Mouse (Mus musculus): ENCODE results near the gene Ambra1. TPM values are rescaled to one million over a fixed set of nuclear protein-coding genes. Genes with fewer than 3 reads are reported as not detected.
A peak's percentile ranks its signal among the peaks of the same experiment; 100 is the strongest.
"Not testable (repeated sequence)": the region's sequence is repeated elsewhere in the genome, so short reads cannot be mapped to it uniquely, and the experiment has no call there.

Gene Ambra1
- polyA plus RNA-seq, 1 experiment from 2014 or later: 17.9 TPM

DNA sequence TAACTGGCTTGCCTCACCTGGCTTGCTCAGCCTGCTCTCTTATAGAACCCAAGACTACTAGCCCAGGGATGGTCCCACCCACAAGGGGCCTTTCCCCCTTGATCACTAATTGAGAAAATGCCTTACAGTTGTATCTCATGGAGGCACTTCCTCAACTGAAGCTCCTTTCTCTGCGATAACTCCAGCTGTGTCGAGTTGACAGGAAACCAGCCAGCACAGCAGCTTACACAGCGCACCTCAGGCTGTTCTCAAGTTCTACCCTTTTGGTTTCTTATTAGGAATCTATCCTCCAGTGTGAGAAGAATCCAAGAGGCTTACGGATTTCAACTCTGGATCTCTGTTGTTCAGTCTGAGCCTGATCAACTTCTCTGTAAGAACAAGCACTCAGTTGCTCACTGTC lies 4.5 kb upstream of the Ambra1 start:
- DNase-seq (ENCODE audit: low spot score, missing footprints); H3K9ac ChIP-seq (ENCODE audit: low read length); H3K9me3 ChIP-seq (ENCODE audit: control insufficient read depth, low read length); H3K4me1 ChIP-seq (ENCODE audit: control insufficient read depth, insufficient read depth, low read length); H3K36me3 ChIP-seq (ENCODE audit: control insufficient read depth, insufficient read depth, low read length); ATAC-seq (ENCODE audit: low FRiP score); H3K27me3 ChIP-seq (ENCODE audit: control insufficient read depth, insufficient read depth, low read length); H3K4me3 ChIP-seq (ENCODE audit: low read depth, low read length); H3K27ac ChIP-seq (ENCODE audit: low read depth, low read length); H3K4me2 ChIP-seq: not testable (repeated sequence)
- WGBS: 52% methylated on average over 4 of the region's 4 CpGs

DNA sequence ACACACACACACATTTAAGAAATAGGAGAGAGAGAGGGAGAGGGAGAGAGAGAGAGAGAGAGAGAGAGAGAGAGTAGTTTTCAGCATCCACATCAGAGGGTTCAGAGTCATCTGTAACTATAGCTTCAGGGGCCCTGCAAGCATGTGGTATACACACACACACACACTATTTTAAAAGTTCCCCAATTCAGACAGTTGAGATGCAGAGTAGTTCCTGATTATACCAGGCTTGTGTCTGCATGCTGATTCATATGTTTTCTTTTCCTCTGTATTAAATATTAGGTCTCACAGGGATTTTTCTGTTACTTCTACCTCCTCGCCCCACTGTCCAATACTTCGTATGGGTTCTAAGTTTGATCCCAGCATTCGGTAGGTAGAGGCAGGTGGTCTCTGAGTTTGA lies 2.9 kb upstream of the Ambra1 start:
- H3K9me3 ChIP-seq (ENCODE audit: control insufficient read depth, low read length): no peaks in the 10 kb centered on the region
- no peak overlapping the region for H3K4me3 ChIP-seq (ENCODE audit: low read depth, low read length)
- H3K36me3 ChIP-seq (ENCODE audit: control insufficient read depth, insufficient read depth, low read length): no peaks in the 10 kb centered on the region
- H3K4me2 ChIP-seq: no peak overlapping the region
- peaks cover 3% of the 10 kb centered on the region; the same call in 1 of the 2 replicates for H3K4me1 ChIP-seq (ENCODE audit: control insufficient read depth, insufficient read depth, low read length)
- DNase-seq (ENCODE audit: low spot score, missing footprints) (no peak), ATAC-seq (ENCODE audit: low FRiP score) (no peak)
- WGBS: 87% methylated on average over 3 of the region's 3 CpGs
- H3K27me3 ChIP-seq (ENCODE audit: control insufficient read depth, insufficient read depth, low read length): no peaks in the 10 kb centered on the region
- no peak overlapping the region for H3K9ac ChIP-seq (ENCODE audit: low read length)
- H3K27ac ChIP-seq (ENCODE audit: low read depth, low read length): no peak overlapping the region

DNA sequence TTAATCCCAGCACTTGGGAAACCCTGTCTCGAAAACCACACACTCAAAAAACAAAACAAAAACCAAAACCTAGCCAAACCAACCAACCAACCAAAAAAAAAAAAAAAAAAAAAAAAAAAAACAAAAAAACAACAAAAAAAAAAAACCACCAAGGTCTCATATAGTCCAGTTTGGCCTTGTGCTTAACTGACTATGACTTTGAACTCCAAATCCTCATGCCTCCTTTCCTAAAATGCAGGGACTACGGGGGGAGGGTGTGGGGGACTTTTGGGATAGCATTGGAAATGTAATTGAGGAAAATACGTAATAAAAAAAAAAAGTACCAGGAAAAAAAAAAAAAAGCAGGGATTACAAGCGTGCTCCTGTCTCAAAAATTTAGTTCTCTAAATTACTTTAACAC lies 363 bp upstream of the Ambra1 start:
- no peaks in the 10 kb centered on the region for H3K27me3 ChIP-seq (ENCODE audit: control insufficient read depth, insufficient read depth, low read length)
- DNase-seq (ENCODE audit: low spot score, missing footprints) (no peak), ATAC-seq (ENCODE audit: low FRiP score) (peak; percentile 20; the same call in 1 of the 2 replicates)
- H3K36me3 ChIP-seq (ENCODE audit: control insufficient read depth, insufficient read depth, low read length): no peaks in the 10 kb centered on the region
- 23% methylated on average over 4 of the region's 4 CpGs for WGBS
- H3K4me3 ChIP-seq (ENCODE audit: low read depth, low read length): peak overlapping the region; percentile 90
- peaks cover 3% of the 10 kb centered on the region; the same call in 1 of the 2 replicates for H3K4me1 ChIP-seq (ENCODE audit: control insufficient read depth, insufficient read depth, low read length)
- H3K27ac ChIP-seq (ENCODE audit: low read depth, low read length): no peak overlapping the region
- H3K4me2 ChIP-seq: peak overlapping the region; percentile 34; the same call in 1 of the 2 replicates
- H3K9ac ChIP-seq (ENCODE audit: low read length): peak overlapping the region; percentile 39; the same call in 1 of the 2 replicates
- H3K9me3 ChIP-seq (ENCODE audit: control insufficient read depth, low read length): no peaks in the 10 kb centered on the region

DNA sequence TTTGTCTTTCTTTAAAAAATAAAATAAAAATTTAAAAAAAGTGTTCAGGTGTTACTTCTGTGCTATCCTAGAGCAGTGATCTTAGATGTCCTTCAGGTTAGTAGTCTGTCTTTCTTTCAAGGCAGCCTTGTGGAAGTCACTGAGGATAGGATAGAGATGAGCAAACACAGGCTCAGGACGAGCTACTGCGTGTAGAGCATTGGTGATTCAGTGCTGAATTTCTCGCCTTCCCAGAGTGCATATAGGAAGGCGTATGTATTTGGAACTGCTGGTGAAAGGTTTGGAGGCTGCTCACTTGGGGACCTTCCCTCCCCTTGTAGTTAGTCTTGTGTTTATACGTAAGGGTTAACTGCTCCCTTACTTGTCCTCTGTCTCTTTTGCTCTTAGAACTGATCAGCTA lies 5.3 kb downstream of the Ambra1 start:
- DNase-seq (ENCODE audit: low spot score, missing footprints) (no peak), ATAC-seq (ENCODE audit: low FRiP score) (no peak)
- WGBS: 94% methylated on average over 5 of the region's 5 CpGs
- Histone ChIP-seq H3K9me3 (ENCODE audit: control insufficient read depth, low read length) (no peaks in the 10 kb centered on the region), H3K4me3 (ENCODE audit: low read depth, low read length) (no peak overlapping the region), H3K27ac (ENCODE audit: low read depth, low read length) (no peak overlapping the region), H3K36me3 (ENCODE audit: control insufficient read depth, insufficient read depth, low read length) (no peaks in the 10 kb centered on the region), H3K4me1 (ENCODE audit: control insufficient read depth, insufficient read depth, low read length) (peaks cover 3% of the 10 kb centered on the region; the same call in 1 of the 2 replicates), H3K27me3 (ENCODE audit: control insufficient read depth, insufficient read depth, low read length) (no peaks in the 10 kb centered on the region), H3K4me2 (no peak overlapping the region), H3K9ac (ENCODE audit: low read length) (no peak overlapping the region)

DNA sequence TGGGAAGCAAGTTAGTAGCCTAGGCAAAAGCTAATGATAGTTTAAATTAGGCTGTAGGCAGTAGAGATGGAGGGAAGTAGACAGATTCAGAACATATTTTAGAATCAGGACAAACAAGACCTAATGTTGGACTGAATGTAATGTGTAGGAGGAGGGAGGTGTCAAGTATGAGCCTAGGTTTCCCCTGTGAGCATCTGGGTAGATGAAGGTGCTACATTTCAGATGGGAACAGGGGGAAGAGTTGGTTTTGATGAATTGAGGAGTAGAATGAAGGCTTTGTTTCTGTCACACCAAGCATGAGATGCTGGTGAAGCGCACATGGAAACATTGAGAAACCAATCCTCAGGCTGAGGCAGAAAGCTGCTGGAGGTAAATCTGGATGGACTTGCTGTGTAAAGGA lies 9.7 kb downstream of the Ambra1 start:
- 98% methylated on average over 1 of the region's 1 CpGs for WGBS
- Histone ChIP-seq H3K4me1 (ENCODE audit: control insufficient read depth, insufficient read depth, low read length) (no peaks in the 10 kb centered on the region), H3K9ac (ENCODE audit: low read length) (no peak overlapping the region), H3K27ac (ENCODE audit: low read depth, low read length) (no peak overlapping the region), H3K9me3 (ENCODE audit: control insufficient read depth, low read length) (no peaks in the 10 kb centered on the region), H3K4me3 (ENCODE audit: low read depth, low read length) (no peak overlapping the region), H3K4me2 (no peak overlapping the region), H3K36me3 (ENCODE audit: control insufficient read depth, insufficient read depth, low read length) (no peaks in the 10 kb centered on the region), H3K27me3 (ENCODE audit: control insufficient read depth, insufficient read depth, low read length) (no peaks in the 10 kb centered on the region)
- no peak for DNase-seq (ENCODE audit: low spot score, missing footprints)
- ATAC-seq (ENCODE audit: low FRiP score): no peak

DNA sequence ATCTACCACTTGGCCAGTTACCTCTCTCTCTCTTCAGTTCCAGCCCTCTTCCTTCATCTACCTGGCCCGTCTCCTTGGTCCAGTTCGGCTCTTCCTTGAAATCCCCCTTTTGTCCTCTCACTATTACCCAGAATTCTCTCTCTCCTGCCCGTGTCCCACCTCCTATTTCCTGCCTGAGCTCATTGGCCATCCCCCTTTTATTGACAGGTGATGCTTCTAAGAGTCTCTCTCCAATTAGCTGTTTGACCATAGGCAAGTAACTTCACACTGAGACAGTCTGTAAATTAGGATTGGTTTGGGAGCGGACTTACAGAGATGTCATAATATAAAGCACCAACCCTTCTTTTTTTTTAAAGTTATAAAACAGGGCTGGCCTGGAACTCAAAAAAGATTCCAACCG lies 14.8 kb downstream of the Ambra1 start:
- H3K9me3 ChIP-seq (ENCODE audit: control insufficient read depth, low read length): no peaks in the 10 kb centered on the region
- ATAC-seq (ENCODE audit: low FRiP score) (no peak), DNase-seq (ENCODE audit: low spot score, missing footprints) (no peak)
- H3K4me2 ChIP-seq: no peak overlapping the region
- no peak overlapping the region for H3K27ac ChIP-seq (ENCODE audit: low read depth, low read length)
- no peak overlapping the region for H3K4me3 ChIP-seq (ENCODE audit: low read depth, low read length)
- no peaks in the 10 kb centered on the region for H3K4me1 ChIP-seq (ENCODE audit: control insufficient read depth, insufficient read depth, low read length)
- 84% methylated on average over 5 of the region's 5 CpGs for WGBS
- H3K27me3 ChIP-seq (ENCODE audit: control insufficient read depth, insufficient read depth, low read length): no peaks in the 10 kb centered on the region
- H3K36me3 ChIP-seq (ENCODE audit: control insufficient read depth, insufficient read depth, low read length): no peaks in the 10 kb centered on the region
- H3K9ac ChIP-seq (ENCODE audit: low read length): no peak overlapping the region

DNA sequence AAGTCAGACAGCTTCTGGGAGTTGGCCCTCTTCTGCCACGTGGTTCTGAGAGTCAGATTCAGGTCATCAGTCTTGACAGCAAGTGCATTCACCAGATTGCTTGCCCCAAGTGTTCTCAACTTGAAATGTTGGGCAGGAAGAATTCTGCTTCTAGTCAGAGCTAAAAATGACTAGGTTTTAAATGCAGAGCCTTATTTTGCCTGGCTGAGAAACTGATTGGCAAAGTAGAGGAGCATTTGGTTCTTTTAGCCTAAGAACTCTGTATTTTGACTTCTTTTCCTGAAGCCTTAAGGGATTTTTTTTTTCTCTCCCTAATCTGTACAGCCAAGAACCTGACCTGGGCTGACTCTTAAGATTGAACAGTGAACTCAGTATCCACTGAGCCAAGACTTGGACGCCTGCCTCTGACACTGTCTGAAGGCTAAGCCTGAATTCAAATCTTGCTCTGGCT lies 19.9 kb downstream of the Ambra1 start:
- Histone ChIP-seq H3K36me3 (ENCODE audit: control insufficient read depth, insufficient read depth, low read length) (no peaks in the 10 kb centered on the region), H3K4me2 (no peak overlapping the region), H3K9me3 (ENCODE audit: control insufficient read depth, low read length) (no peaks in the 10 kb centered on the region), H3K27ac (ENCODE audit: low read depth, low read length) (no peak overlapping the region), H3K4me3 (ENCODE audit: low read depth, low read length) (no peak overlapping the region), H3K27me3 (ENCODE audit: control insufficient read depth, insufficient read depth, low read length) (no peaks in the 10 kb centered on the region), H3K9ac (ENCODE audit: low read length) (no peak overlapping the region), H3K4me1 (ENCODE audit: control insufficient read depth, insufficient read depth, low read length) (no peaks in the 10 kb centered on the region)
- ATAC-seq (ENCODE audit: low FRiP score) (no peak), DNase-seq (ENCODE audit: low spot score, missing footprints) (no peak)
- WGBS: 74% methylated on average over 2 of the region's 2 CpGs

DNA sequence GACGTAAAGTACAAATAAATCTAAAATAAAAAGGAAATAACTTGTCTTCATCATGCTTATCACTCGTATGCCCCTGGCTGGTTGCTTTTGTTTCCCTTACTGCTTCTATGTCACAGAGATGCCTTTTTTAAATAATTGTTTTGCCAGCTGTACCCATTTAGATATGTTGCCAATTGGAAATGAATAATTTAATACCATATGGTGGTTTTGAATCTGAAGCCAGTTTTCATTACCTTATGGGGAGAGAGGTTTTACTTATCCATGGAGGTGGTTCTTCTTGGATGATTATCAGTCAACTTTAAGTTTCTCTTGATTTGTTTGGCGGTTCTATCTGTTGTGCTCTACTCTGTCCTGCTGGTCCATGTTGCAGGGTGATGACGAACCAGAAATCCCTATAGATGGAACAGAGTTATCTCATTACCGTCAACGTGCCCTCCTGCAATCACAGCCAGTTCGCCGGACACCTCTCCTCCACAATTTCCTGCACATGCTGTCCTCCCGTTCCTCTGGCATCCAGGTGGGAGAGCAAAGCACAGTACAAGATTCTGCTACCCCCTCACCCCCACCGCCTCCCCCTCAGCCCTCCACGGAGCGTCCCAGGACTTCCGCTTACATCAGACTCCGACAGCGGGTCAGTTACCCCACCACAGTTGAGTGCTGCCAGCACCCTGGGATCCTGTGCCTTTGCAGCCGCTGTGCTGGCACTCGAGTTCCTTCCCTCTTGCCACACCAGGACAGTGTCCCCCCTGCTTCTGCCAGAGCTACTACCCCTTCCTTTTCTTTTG lies 42.2 kb downstream of the Ambra1 start:
- H3K9me3 ChIP-seq (ENCODE audit: control insufficient read depth, low read length): no peaks in the 10 kb centered on the region
- H3K4me1 ChIP-seq (ENCODE audit: control insufficient read depth, insufficient read depth, low read length): no peaks in the 10 kb centered on the region
- H3K4me3 ChIP-seq (ENCODE audit: low read depth, low read length): no peak overlapping the region
- H3K36me3 ChIP-seq (ENCODE audit: control insufficient read depth, insufficient read depth, low read length): peaks cover 9% of the 10 kb centered on the region
- 93% methylated on average over 17 of the region's 17 CpGs for WGBS
- no peak overlapping the region for H3K27ac ChIP-seq (ENCODE audit: low read depth, low read length)
- DNase-seq (ENCODE audit: low spot score, missing footprints) (no peak), ATAC-seq (ENCODE audit: low FRiP score) (no peak)
- H3K9ac ChIP-seq (ENCODE audit: low read length): no peak overlapping the region
- no peaks in the 10 kb centered on the region for H3K27me3 ChIP-seq (ENCODE audit: control insufficient read depth, insufficient read depth, low read length)
- no peak overlapping the region for H3K4me2 ChIP-seq

DNA sequence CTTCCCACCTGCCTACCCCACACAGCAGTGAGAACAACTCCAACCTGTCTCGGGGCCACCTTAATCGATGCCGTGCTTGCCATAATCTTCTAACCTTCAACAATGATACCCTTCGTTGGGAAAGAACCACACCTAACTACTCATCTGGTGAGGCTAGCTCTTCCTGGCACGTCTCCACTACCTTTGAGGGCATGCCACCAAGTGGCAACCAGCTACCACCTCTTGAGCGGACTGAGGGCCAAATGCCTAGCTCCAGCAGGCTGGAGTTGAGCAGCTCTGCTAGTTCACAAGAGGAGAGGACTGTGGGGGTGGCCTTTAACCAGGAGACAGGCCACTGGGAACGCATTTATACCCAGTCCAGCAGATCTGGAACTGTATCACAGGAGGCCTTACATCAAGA lies 43.4 kb downstream of the Ambra1 start:
- Histone ChIP-seq H3K4me2 (no peak overlapping the region), H3K4me3 (ENCODE audit: low read depth, low read length) (no peak overlapping the region), H3K4me1 (ENCODE audit: control insufficient read depth, insufficient read depth, low read length) (no peaks in the 10 kb centered on the region), H3K9me3 (ENCODE audit: control insufficient read depth, low read length) (no peaks in the 10 kb centered on the region), H3K36me3 (ENCODE audit: control insufficient read depth, insufficient read depth, low read length) (peaks cover 9% of the 10 kb centered on the region), H3K9ac (ENCODE audit: low read length) (no peak overlapping the region), H3K27ac (ENCODE audit: low read depth, low read length) (no peak overlapping the region), H3K27me3 (ENCODE audit: control insufficient read depth, insufficient read depth, low read length) (no peaks in the 10 kb centered on the region)
- no peak for ATAC-seq (ENCODE audit: low FRiP score)
- WGBS: 91% methylated on average over 7 of the region's 7 CpGs
- DNase-seq (ENCODE audit: low spot score, missing footprints): no peak

All from midbrain, embryonic 11.5 days (tissue).